Mouse (Mus musculus): ENCODE results near the gene AI467606.

Gene AI467606

DNA sequence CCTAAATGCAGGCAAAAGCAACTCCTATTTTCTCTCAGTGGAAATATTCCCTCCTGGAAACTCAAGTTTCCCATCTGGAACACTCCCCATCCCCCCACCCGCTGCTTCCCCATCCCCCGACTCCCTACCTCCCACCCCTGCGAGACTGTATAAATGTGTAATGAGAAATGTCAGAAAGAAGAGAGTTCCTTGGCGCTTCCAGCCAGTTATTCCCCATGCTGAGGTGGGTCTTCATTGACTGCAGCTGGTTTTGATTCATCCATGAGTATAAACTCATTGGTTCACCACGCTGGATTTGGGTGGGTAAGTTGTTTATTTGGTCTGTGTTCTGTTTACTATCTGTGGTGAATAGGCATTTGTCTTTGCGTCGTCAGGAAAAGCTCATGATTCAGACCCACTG is 5.3 kb downstream of the AI467606 start:
- DNase-seq (ENCODE audit: low spot score) = no peak

DNA sequence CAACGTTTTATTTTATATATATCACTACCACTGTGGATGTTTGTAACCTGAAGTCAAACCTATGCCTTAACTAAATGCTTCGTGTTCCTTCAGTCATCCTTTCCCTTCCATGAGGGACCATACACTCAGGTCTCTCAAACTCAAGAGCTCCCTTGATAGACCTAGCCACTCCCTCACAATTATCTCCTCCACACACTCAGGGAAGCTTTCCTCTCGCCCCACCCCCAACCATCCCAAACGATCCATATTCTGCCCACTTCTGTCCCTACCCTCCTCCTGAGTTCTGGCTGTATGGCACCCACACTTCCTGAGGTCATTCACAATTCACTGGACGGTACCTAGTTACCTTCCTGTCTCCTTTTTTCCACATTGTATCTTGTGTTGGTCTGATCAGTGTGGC is 7.4 kb downstream of the AI467606 start:
- no peak for DNase-seq (ENCODE audit: low spot score)

DNA sequence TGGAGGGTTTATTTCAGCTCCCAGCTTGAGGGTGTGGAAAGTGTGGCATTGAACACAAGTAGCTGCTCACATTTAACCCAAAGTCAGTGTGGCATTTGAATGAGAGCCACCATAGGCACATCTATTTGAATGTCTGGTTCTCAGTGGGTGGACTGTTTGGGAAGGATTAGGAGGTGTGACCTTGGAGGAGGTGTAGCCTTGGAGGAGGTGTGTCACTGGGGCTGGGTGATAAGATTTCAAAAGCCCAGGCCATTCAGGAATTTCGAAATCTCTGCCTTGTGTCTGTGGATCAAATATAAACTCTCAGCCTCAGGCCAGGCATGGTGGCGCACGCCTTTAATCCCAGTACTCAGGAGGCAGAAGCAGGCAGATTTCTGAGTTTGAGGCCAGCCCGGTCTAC is 7.8 kb downstream of the AI467606 start:
- no peak for DNase-seq (ENCODE audit: low spot score)

DNA sequence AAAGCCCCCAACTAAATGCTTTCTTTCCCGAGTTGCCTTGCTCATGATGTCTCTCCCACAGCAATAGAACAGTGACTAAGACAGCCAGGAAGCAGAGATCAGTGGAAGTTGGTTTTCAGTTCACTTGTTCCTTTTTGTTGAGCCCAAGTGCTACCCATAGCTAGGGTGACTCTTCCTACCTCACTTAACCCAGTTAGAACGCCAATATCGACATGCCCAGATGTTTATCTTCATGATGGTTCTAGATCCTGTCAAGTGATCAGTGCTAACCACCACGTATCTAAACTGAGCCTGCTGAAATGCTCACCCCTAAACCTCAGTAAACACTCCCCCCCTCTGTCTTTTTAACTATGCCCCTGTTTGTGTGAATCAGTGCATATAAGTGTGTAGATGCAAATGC is 8.4 kb downstream of the AI467606 start:
- DNase-seq (ENCODE audit: low spot score) = no peak

DNA sequence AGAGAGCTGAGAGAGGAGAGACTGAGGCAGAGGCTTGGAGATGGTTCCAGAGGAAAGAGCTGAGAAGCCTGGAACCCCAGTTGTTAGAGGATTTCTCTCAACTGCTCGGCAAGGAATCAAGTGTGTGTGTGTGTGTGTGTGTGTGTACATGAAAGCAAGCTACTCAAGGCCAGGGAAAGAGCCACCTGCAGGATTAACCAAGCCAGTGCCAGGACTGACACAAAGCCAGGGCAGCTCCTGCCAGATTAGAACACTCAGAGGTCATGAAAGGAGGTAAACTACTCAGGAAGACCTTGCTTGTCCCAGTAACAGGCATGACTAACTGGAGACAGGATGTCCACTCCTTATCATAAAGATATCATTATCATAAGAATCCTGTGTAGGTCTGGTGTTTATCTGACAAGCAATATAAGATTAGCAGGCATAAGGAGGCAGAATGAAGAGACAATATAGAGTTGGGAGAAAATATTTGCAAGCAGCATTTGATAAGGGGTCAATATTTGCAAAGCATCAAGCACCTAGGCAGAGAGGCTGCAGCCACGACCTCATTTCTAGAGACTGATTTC is 10.4 kb downstream of the AI467606 start:
- DNase-seq (ENCODE audit: low spot score) = no peak

DNA sequence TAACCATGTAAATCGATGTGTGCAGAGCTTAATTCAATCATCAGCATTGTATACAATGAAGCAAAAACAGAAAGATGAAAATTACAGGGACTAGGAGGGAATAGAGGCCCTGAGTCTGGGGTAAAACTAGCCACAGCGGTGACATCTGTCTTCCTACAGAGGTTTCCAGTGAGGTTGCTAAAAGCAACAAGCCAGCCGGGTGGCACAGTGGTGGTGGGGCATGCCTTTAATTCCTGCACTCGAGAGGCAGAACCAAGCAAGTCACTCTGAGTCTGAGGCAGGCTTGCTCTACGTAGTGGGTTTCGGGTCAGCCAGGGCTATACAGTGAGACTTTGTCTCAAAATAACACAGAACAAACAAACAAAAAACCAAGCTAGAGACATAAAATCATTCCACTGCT is 11.0 kb downstream of the AI467606 start:
- no peak for DNase-seq (ENCODE audit: low spot score)

DNA sequence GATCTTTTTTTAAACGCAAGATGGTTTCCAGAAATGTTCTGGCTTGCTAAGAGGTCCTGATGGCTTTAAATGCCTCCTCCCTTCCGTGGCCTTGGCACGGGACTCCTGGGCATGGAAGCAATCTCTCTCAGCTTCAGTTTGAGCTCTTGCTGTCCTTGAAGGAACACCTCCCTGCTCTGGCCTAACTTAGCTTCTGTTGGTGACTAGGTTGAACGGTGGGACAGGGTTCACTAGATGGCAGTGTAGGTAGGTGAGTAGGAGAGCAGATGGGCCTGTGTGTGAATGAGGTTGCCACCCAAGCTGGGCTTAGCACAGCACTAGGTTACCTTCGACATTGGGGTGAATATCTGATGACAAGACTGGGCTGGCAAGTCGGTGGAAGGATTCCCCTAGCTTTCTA is 12.8 kb downstream of the AI467606 start:
- peak; percentile 37 for DNase-seq (ENCODE audit: low spot score)

DNA sequence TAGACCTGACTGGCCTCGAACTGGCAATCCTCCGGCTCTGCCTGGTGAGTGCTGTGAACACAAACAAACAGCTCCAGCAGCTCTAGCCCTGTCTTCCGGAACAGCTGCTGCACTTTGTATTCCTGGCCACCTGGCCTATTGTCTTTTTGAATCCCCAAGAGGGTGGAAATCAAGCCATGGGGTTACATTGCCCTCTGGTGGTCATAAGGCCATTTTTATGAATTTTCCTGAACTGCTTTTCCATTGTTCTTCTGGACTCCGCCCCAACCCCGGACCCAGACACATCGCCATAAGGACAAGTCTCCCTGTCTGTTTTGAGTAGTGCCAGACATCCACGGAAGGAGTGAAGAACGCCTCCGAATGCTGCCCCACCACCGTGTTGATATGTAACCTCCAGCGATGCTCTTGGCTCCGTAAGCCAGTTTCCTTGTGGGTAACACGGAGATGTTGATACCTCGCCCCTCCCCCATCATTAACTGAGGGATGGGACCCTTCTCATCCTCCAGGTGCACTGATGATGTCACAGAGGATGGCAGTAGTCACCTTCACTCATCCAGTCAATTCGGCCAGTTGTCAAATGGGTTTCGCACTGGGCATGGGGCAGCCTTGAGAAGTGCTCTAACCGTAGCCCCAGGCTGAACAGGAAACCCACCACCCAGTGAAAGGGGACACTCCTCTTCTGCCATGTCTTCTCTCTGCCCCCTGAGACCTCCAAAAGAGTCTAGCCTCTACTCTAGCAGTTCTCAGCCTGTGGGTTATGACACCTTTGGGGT is 13.6 kb downstream of the AI467606 start:
- peak; percentile 84 for DNase-seq (ENCODE audit: low spot score)

DNA sequence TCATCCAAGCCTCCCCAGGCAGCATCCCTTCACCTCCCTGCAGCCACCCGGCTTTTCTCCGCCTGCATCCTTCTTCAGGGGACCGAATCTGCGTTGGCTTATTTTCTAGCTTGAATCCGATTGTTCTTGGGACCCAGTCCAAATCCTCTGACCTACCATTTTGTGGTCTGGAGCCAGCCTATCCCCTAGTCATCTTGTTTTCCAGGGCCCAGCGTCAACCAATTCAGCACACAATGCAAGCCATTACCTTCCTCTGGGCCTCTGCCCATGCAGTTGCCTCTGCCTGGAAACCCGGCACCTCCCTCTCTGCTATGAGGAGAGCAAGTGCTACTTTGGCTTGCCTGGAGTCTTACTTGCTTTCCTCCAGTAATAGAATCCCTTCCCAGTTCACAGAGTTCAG is 14.4 kb downstream of the AI467606 start:
- DNase-seq (ENCODE audit: low spot score) = no peak

DNA sequence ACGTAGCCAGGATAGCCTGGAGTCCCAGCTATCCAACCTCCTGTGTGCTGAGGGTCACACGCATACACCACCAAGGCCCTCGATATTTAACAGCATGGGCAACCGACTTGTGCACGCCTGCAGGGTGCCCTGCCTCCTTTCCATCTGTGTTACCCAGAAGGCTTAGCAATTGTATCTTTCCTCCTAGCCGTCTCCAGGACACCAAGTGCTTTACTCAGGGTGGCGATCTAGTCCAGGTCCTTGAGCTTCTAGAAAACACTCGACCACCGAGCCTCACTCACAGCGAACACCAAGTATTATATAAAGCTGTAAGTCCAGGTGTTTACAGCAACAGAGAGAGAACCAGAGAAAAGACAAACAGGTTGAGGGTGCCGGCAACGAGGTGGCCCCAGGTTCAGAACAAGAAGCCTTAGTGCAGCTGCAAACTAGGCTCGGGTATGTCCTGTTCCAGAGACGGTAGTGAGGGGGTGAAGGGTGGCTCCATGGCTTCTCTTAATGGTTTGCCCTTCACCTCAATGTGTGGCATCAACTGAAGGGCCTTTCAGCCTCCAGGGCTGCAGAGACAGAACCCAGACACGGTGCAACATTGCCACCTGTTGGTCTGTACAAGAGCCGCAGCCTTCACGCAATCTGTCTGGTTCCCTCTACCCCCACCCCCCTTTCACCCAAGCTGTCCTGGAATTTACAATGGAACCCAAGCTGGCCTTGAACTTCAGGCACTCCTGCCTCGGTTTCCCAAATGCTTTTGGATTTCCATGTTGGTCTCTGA is 19.3 kb downstream of the AI467606 start:
- peak; percentile 72 for DNase-seq (ENCODE audit: low spot score)

DNA sequence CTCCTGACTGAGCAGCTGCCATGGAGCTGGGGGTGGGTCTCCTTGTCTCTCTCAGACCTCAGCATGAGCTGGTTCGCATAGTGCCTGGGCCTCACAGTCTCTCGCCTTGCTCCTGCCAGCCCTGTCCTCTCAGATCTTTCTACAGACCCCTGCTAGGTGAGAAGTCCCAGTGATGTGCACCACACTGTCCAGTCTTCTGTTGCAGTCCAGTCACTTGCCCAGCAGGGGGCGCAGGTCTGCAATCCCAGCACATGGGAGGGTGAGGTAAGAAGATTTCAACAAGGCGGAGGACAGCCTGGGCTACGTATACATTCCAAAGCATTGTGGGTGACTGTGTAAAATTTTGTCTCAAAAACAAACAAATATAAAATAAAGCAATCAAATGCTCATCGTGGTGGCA is 20.3 kb downstream of the AI467606 start:
- DNase-seq (ENCODE audit: low spot score) = peak; percentile 81

DNA sequence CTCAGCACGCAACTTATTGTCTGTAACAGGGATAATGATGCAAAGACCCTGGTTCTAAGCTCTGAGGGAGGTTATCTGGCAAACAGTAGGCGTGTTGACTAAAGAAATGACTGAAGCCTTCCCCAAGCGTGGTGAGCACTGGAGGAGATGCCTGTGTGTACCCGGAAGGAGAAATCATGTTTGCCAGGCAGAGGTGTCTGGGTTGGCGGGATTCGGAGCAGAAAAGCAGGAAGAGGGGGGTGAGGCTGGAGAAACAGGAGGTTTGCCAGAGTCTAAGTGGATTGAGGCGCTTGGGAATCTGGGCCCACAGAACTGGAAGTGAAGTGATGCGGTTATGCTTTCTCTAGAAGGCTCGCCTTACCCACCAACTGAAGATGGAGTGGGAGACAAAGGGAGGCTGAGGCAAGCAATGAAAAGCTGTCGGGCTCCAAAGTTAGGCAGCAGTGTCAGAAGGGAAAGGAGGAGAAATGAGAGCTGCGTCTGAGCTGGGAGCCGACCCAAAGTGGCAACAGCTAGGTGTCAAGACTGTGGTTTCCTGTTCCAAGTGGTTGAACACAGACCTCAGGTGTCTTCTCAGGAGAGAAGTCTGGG is 21.2 kb downstream of the AI467606 start:
- DNase-seq (ENCODE audit: low spot score) = peak; percentile 43

DNA sequence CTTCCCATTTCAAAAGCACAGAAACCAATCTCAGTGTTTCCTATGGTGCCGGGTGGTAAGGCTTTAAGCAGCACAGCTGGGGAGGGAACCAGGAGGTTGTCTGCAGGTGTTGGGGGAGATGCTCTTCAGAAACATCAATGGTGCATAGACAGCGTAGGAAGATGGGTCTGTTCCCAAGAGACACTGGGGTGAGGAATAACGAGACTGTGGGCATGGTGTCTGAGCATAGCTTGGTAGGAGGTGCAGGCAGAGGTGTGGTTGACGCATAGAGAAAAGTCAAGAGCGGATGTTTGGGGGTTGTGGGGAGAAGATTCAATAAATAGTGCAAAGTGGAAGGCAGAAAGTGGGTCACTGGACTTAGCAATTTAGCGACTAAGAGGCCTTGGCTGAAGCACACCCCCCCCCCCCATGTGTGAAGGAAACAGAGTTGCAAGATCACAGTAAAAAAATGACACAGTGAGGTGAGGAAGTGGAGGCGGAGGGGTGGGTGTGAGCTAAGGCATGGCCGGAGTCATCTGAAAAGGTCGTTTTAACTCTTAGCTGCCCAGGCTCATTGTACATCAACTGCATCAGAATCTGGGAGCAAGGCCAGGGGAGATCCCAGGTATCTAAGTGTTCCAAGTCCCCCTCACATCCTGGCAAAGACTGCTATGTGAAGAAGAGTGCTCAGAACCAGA is 21.9 kb downstream of the AI467606 start:
- DNase-seq (ENCODE audit: low spot score) = peak; percentile 57

DNA sequence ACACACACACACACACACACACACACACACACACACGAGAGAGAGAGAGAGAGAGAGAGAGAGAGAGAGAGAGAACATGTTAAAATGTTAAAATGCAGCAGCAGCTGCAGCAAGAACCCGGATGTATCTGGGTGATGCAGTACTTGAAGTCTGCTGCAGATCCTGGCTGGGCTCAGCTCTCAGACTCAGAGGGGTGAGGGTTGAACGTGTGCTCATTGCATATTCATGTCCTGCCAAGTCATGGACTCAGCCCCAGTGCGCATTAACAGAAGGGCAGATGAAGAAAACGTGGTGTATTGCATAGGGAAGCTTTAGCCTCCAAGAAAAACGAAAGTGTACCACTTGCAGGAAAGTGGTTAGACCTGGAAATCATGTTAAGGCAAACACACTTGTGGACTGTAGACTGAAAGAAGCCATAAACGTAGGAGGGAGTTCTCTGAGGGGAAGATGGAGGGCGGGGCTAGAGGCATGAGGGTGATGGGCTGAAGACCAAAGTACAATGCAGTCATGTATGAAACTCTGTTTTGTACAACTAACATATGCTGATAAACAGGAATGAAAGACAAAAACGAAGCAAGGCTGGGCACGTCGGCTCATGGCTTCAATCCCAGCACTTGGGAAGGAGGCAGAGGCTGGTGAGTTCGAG is 22.6 kb downstream of the AI467606 start:
- peak; percentile 42 for DNase-seq (ENCODE audit: low spot score)

DNA sequence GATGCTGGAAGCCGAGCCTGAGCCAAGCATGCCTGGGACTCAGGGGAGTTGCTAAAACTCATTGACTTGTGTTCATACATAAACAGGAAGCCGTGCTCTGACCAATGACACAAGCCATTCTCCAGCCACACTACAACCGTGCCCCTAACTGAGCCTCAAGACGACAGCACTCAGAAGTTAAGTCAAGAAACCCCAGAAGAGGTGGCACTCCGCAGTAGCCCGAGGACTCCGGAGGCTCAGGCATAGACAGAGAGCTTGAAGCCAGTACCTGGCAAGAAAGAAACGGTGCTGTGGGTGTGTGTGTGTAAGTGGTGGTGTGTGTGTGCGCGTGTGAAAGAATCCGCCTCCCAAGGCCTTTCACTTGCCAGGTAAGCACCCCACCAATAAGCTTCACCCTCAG is 23.8 kb downstream of the AI467606 start:
- DNase-seq (ENCODE audit: low spot score) = no peak

DNA sequence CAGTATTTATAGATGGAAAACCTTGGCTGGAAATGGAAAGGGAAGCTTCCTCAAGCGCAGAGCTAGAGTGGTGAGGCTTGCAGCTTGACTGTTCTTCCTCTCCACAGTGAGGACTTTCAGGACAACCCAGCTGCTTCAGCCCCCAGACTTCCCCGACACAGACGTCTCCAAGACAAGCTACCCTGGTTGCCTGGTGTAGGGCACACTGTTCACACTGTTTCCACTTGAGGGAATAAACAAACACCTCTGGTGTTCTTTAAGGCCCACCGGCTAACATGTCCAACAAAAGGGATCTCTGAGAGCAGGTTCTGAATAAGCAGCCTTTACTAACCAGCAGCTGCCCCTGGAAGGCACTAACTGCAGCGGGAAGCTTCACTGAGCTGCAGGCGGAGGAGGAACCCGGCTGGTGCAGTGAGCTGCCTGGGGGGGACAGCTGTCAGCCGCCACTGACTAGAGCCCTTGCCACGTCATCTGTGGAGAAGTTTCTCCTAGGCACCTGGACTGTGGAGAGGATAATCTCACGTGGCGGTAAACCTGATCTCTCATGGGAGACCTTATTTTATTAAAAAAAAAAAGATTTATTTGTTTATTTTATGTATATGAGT is 25.3 kb downstream of the AI467606 start:
- no peak for DNase-seq (ENCODE audit: low spot score)

DNA sequence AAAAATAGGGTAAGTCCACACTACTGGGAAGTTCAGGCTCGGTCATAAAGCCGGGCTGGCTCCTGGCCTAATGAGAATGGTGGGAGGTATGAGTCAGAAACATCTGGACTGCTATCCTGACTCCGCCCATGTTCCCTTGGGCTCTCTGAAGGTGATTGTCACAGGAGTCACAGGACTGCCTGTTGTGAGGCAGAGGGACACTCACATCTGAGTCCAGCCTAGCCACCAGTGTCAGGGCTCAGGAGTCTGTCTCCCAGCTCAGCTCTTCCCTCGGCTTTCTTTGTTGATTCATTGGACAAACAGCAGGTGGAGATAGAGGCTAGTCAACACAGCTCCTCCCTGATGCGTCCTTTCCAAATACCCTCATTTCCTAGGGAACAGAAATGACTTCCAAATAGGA is 26.8 kb downstream of the AI467606 start:
- no peak for DNase-seq (ENCODE audit: low spot score)

DNA sequence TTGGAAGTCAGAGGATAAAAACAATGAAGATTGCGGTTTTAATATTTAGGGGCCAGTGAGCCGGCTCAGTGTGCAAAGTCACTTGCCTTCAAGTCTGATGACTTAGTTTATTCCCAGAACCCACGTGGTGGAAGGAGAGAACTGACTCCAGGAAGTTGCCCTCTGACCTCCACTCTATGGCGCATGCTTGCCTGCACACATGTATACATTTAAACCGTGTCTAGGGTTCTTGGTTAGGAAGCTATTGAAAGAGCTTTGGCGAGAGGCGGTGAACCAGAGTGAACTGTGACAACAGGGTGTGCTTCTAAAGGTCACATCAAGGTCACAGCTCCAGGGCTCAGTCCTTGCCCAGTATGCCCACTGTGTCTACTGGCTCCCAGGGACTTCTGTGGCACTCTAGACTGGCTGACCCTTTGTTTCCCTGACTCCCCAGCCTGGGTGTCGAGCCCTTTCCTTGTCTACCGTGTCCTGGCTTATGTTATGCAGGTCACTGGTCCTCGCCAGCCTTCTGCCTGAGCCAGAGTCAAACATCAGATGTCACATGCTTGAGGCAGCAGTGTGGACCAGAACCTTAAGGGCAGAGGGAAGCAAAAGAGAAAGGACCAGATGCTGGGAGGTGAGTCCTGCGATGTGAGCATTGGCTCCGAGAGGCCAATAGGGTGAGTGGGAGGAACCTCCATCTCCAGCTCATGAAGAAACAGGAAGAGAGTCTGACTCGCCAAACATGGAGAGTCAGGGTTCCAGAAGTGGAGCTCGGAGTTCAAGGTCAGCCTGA is 27.7 kb downstream of the AI467606 start:
- no peak for DNase-seq (ENCODE audit: low spot score)

DNA sequence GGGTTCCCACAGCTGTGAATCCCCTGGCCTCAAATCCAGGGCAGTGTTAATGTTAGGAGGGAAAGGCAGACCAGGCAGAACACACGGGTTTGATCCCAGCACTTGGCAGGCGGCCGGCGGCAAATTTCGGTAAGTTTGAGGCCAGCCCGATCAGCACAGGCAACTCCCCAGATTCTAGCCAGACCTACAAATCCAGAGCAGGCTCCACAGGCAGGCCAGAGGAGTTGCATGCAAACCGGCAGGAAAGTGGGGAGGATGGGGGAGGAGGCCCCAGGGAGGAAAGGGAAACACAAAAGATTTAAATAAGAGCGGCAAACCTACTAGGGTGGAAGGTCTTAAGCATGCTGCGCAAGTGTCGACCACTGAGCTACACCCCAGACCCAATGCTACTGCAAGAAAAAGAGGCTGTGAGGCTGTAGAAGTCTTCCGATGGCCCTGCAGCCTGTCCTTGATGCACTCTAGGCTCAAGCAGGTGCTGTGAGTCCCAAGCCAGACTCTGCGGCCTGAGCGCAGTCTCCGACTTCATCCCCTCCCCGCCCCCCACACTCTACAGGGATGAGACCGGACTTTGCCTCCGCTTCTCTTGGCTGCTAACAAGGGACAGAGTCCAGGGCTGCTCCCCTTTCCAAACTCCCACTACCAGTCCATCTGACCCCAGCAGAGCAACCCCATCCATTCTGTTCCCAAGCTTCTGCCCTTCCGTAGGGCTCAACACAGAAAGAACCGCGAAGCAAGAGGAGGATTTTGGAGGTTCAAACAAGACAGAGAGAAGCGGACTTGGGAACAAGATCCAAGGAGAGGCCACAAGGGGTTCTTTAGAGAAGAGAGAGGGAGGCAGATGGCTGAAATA is 30.1 kb downstream of the AI467606 start:
- no peak for DNase-seq (ENCODE audit: low spot score)

DNA sequence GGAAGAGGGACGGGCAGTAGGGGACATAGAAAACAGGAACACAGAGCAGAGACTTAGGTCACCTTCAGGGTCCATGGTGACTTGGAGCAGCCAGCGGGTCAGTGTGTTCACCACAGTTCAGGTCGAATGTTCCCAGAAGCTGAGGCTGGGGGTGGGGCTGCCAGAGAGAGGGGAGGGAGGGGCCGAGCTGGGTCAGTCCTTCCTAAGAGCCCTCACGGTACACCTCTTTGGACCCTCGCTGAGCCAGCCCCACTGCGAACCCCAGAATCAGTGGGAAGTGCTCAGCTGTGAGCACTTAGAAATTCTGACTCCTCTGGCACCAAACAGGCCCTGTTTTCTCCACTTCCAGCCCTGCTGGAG is 30.7 kb downstream of the AI467606 start, which contains the start of gene Qprt:
Qprt (minus strand) TSS at position 316 of the 360 bp plus-strand sequence.
- DNase-seq (ENCODE audit: low spot score) = no peak
